Mouse (Mus musculus) brain, embryonic 14.5 days (tissue): ENCODE results near the gene CN725425.

Experiments used
- CTCF ChIP-seq: fragments of 200-500 bp; IDR thresholded peaks from 2 replicates; pipeline ENCODE4 v1.5.1; 2012; ENCODE audit warnings: inconsistent platforms, mild to moderate bottlenecking, moderate library complexity, borderline replicate concordance; ENCODE audit not compliant: insufficient read depth, insufficient read length; ENCODE audit errors: extremely low read depth
- POLR2A ChIP-seq: fragments of 200-500 bp; IDR thresholded peaks from 2 replicates; pipeline ENCODE4 v1.6.1; 2012; ENCODE audit warnings: mild to moderate bottlenecking, inconsistent platforms, borderline replicate concordance; ENCODE audit not compliant: poor library complexity, insufficient read depth, insufficient read length, severe bottlenecking; ENCODE audit errors: extremely low read depth

DNA sequence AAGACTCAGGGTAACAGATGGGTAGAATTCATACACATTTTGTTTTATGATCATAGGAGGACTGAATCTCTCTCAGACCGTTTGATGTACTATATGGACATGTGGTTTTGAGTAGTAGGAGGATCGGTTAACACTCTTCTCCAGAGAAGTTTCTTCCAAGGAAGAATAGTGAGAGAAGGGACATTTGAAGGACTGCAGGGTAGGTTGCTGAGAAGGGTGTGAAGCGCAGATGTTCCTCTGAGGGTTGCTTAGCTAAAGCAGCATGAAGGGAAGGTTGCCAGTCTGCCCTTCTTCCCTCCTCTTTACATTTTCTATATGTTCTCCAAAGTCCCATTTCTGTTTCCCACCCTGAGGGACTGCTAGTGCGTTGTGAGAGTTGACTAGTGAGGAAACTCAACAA, 28.0 kb upstream of the CN725425 start:
- TF ChIP-seq CTCF (no peak), POLR2A (no peak)
